In genomic region chr11:115160016-115160797, GRCm38 (mm10) we compare ENCODE assay signal across 8 mouse cellular contexts. TPM values are rescaled to one million over a fixed set of nuclear protein-coding genes. Genes with fewer than 3 reads are reported as not detected.
DNase-seq lines count a peak whose midpoint lies in the region; ATAC-seq and TF ChIP-seq lines count a peak whose summit lies in the region.

No protein-coding gene starts in this region.

- peaks cover 5% of the 10 kb centered on the region for H3K27me3 ChIP-seq in liver, embryonic 14.5 days (ENCODE audit: control insufficient read depth, insufficient read depth, low read length)

- no peak overlapping the region for H3K27ac ChIP-seq in liver, embryonic 14.5 days

- H3K4me2 ChIP-seq in liver, embryonic 14.5 days (ENCODE audit: low read depth) = no peak overlapping the region

- no peaks in the 10 kb centered on the region for H3K9me3 ChIP-seq in liver, embryonic 14.5 days (ENCODE audit: control insufficient read depth, low read length)

- ATAC-seq in liver, embryonic 14.5 days (ENCODE audit: insufficient read depth) = no peak
- ATAC-seq in granulocyte monocyte progenitor cell, adult 5-6 weeks (replicated peaks; ENCODE audit: poor library complexity, severe bottlenecking) = no peak

- 52% methylated on average over 11 of the region's 11 CpGs for WGBS in liver, embryonic 14.5 days (ENCODE audit: insufficient replicate concordance)

- DNase-seq in right cerebral cortex, adult 18-20 months = peak; percentile 43
- no peak for DNase-seq in right cerebral cortex, postnatal 25 days
- peak; percentile 77 for DNase-seq in adipocyte (ENCODE audit: low spot score)
- DNase-seq in cerebellum, postnatal 4 days (ENCODE audit: low spot score in 2 of 2) = peak; percentile 52 to 87
- DNase-seq in induced T-regulatory cell, adult 2 months (ENCODE audit: low read depth) = peak; percentile 83
- DNase-seq in liver, embryonic 14.5 days (ENCODE audit: low read depth in 3 of 3, low spot score in 3 of 3) = no peak
- DNase-seq in spleen, postnatal 14 days (ENCODE audit: low spot score in 2 of 2) = peak; percentile 64 to 74

- no peaks in the 10 kb centered on the region for H3K36me3 ChIP-seq in liver, embryonic 14.5 days (replicated peaks; ENCODE audit: control insufficient read depth, insufficient read depth, low read depth)

- no peak overlapping the region for H3K9ac ChIP-seq in liver, embryonic 14.5 days (replicated peaks)

- H3K4me1 ChIP-seq in liver, embryonic 14.5 days (replicated peaks; ENCODE audit: control insufficient read depth in 2 of 2, insufficient read depth in 2 of 2, low read length in 1 of 2) = peaks cover 12 to 22% of the 10 kb centered on the region in 2 experiments

- peak; percentile 93 for TF ChIP-seq CTCF in liver, embryonic 14.5 days (IDR thresholded peaks at IDR 0.05; ENCODE audit: low read depth)

- TF ChIP-seq EP300 in liver, embryonic 14.5 days (IDR thresholded peaks at IDR 0.05; ENCODE audit: low read depth) = no peak

- no peak overlapping the region for H3K4me3 ChIP-seq in liver, embryonic 14.5 days (ENCODE audit: insufficient read depth in 1 of 2, low read depth in 2 of 2, low read length in 2 of 2)

RNA-seq across cellular contexts. Expression of gene Slc9a3r1, which starts 2.9 kb away (rescaled TPM):
- 37.9 and 41.4 TPM in 2 replicates for polyA plus RNA-seq in liver, embryonic 14.5 days (2012; rRNA removed)
- 49.6 and 58.3 TPM in 2 replicates for polyA plus RNA-seq in liver, embryonic 14.5 days (2014; fragmentation: Nextera tagmentation; extraction: Ambion mirVana)
- 37.4 and 55.9 TPM in 2 replicates for total RNA-seq in granulocyte monocyte progenitor cell, adult 5-6 weeks (2014; fragmentation: Nextera tagmentation)
- 48.2 and 50.3 TPM in 2 replicates for total RNA-seq in granulocyte monocyte progenitor cell, adult 5-6 weeks (2017)

RNA-seq across cellular contexts. Expression of gene Cd300lf, which starts 26.4 kb away (rescaled TPM):
- 1.5 and 1.6 TPM in 2 replicates for polyA plus RNA-seq in liver, embryonic 14.5 days (2012; rRNA removed)
- 0.97 and 1.1 TPM in 2 replicates for polyA plus RNA-seq in liver, embryonic 14.5 days (2014; fragmentation: Nextera tagmentation; extraction: Ambion mirVana)
- not detected in 2 replicates for total RNA-seq in granulocyte monocyte progenitor cell, adult 5-6 weeks (2014; fragmentation: Nextera tagmentation)
- total RNA-seq in granulocyte monocyte progenitor cell, adult 5-6 weeks (2017) = 0.46 and 2.8 TPM in 2 replicates

RNA-seq across cellular contexts. Expression of gene Tmem104, which starts 27.1 kb away (rescaled TPM):
- 1.7 and 2.1 TPM in 2 replicates for polyA plus RNA-seq in liver, embryonic 14.5 days (2012; rRNA removed)
- polyA plus RNA-seq in liver, embryonic 14.5 days (2014; fragmentation: Nextera tagmentation; extraction: Ambion mirVana) = 4.0 and 4.1 TPM in 2 replicates
- total RNA-seq in granulocyte monocyte progenitor cell, adult 5-6 weeks (2014; fragmentation: Nextera tagmentation) = 11.5 and 12.8 TPM in 2 replicates
- 2.4 and 3.6 TPM in 2 replicates for total RNA-seq in granulocyte monocyte progenitor cell, adult 5-6 weeks (2017)

RNA-seq across cellular contexts. Expression of gene Nat9, which starts 27.5 kb away (rescaled TPM):
- polyA plus RNA-seq in liver, embryonic 14.5 days (2012; rRNA removed) = 6.0 and 7.7 TPM in 2 replicates
- polyA plus RNA-seq in liver, embryonic 14.5 days (2014; fragmentation: Nextera tagmentation; extraction: Ambion mirVana) = 8.2 and 8.5 TPM in 2 replicates
- 27.1 and 27.5 TPM in 2 replicates for total RNA-seq in granulocyte monocyte progenitor cell, adult 5-6 weeks (2014; fragmentation: Nextera tagmentation)
- total RNA-seq in granulocyte monocyte progenitor cell, adult 5-6 weeks (2017) = 21.3 and 28.0 TPM in 2 replicates

Comparison
In these comparisons a context has a peak if more than half of its experiments do, and no peak if none do; other contexts are left out.
1. DNase-seq: peak in right cerebral cortex, adult 18-20 months (single experiment), adipocyte (single experiment), cerebellum, postnatal 4 days (2 of 2), induced T-regulatory cell, adult 2 months (single experiment) and spleen, postnatal 14 days (2 of 2); none in right cerebral cortex, postnatal 25 days (single experiment) and liver, embryonic 14.5 days (0 of 3).